Mouse (Mus musculus) liver, embryonic 14.5 days (tissue): ENCODE data around the gene Mlycd. TPM values are rescaled to one million over a fixed set of nuclear protein-coding genes. Genes with fewer than 3 reads are reported as not detected.

Experiments
- ATAC-seq: fragments of 200-750 bp; cut with Nextera tagmentation; 2 replicates; pipeline ENCODE4 v1.8.0; 2017; ENCODE audit warnings: moderate number of reproducible peaks, mild to moderate bottlenecking, moderate library complexity; ENCODE audit not compliant: insufficient read depth
- DNase-seq, 3 experiments: peaks; one replicate each; pipeline ENCODE4 v3.0.0-alpha.2; 2012 to 2013; ENCODE audit warnings: low read depth in 3 of 3, low spot score in 3 of 3
- H3K27ac ChIP-seq: fragments of 300-500 bp; sonication (generic); 2 replicates; pipeline ENCODE4 v1.5.1; 2014; ENCODE audit warnings: moderate library complexity, mild to moderate bottlenecking, control low read depth, inconsistent platforms
- H3K27me3 ChIP-seq: fragments of 300-500 bp; sonication (generic); 2 replicates; pipeline ENCODE4 v1.6.1; 2014; ENCODE audit warnings: mild to moderate bottlenecking, low read length, moderate library complexity; ENCODE audit not compliant: control insufficient read depth, insufficient read depth
- H3K36me3 ChIP-seq: fragments of 300-500 bp; sonication (generic); replicated peaks from 2 replicates; pipeline ENCODE4 v1.6.1; 2014; ENCODE audit warnings: low read depth; ENCODE audit not compliant: control insufficient read depth, insufficient read depth
- H3K4me1 ChIP-seq, 2 experiments: fragments of 200-500 bp in 1 of 2; fragments of 300-500 bp in 1 of 2; sonication (generic) in 1 of 2; replicated peaks; 2 replicates each; pipeline ENCODE4 v1.6.1; 2012 to 2014; ENCODE audit warnings: antibody characterized with exemption in 1 of 2, inconsistent platforms in 1 of 2, low read length in 1 of 2; ENCODE audit not compliant: control insufficient read depth in 2 of 2, insufficient read depth in 2 of 2
- H3K4me2 ChIP-seq: fragments of 300-500 bp; sonication (generic); 2 replicates; pipeline ENCODE4 v1.6.1; 2014; ENCODE audit warnings: low read depth, mild to moderate bottlenecking, control low read depth, moderate library complexity
- H3K4me3 ChIP-seq, 2 experiments: fragments of 200-500 bp in 1 of 2; fragments of 300-500 bp in 1 of 2; sonication (generic) in 1 of 2; 2 replicates each; pipeline ENCODE4 v1.5.1; 2012 to 2014; ENCODE audit warnings: low read depth in 2 of 2, low read length in 2 of 2, mild to moderate bottlenecking in 2 of 2, control low read depth in 1 of 2, inconsistent platforms in 1 of 2, moderate library complexity in 1 of 2; ENCODE audit not compliant: insufficient read depth in 1 of 2
- H3K9ac ChIP-seq: fragments of 300-500 bp; sonication (generic); replicated peaks from 2 replicates; pipeline ENCODE4 v1.6.1; 2014; ENCODE audit warnings: mild to moderate bottlenecking, control low read depth, moderate library complexity
- H3K9me3 ChIP-seq: fragments of 300-500 bp; sonication (generic); 2 replicates; pipeline ENCODE4 v1.6.1; 2016; ENCODE audit warnings: low read length, mixed read lengths; ENCODE audit not compliant: control insufficient read depth
- CTCF ChIP-seq: IDR thresholded peaks from 2 replicates; pipeline ENCODE4 v1.5.1; 2016; ENCODE audit warnings: antibody characterized with exemption, low read depth, control low read depth
- EP300 ChIP-seq: IDR thresholded peaks from 2 replicates; pipeline ENCODE4 v1.6.1; 2016; ENCODE audit warnings: antibody characterized with exemption, low read depth
- WGBS: fragments of 180-500 bp; shearing (Covaris S2); extraction: QIAGEN DNeasy Blood & Tissue Kit; methylation state at CpG from one replicate; pipeline ENCODE4 v1.1.7; 2014; ENCODE audit not compliant: insufficient replicate concordance; 5-methylcytosine and 5-hydroxymethylcytosine counted together
- polyA plus RNA-seq, 2 experiments: library from polyadenylated mRNA; depleted of rRNA in 1 of 2; stranded (reverse) in 1 of 2; unstranded in 1 of 2; fragments of >200 nt; fragmentation: Nextera tagmentation in 1 of 2; extraction: Ambion mirVana in 1 of 2; gene quantifications; 2 replicates each; pipeline versions ENCODE4 v1.2.1 to v1.2.3; 2012 to 2014

Gene Mlycd
- polyA plus RNA-seq, 2 experiments: 6.0 to 8.1 TPM

DNA sequence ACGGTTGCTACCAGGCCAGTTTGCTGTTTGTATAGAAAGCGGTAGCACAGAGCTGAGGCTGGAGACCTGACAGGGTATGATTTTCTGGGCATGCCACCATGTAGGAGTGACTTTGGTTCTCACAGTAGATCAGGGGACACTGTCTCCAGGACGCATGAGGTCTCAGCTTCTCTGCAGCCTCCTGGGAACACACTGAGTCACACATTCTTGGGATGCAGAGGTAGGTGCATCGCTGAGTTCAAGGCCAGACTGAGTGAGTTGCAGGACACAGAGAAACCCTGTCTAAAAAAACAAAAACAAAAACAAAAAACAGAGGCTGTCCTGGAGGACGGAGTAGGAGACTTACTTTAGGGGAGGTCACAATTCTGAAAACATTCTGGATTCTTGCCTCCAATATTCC is 58.2 kb downstream of the Mlycd start:
- ATAC-seq (no peak), DNase-seq (no peak)
- 71% methylated on average over 5 of the region's 5 CpGs for WGBS
- Histone ChIP-seq H3K36me3 (no peaks in the 10 kb centered on the region), H3K4me3 (no peak overlapping the region), H3K4me2 (no peak overlapping the region), H3K27ac (no peak overlapping the region), H3K9me3 (no peaks in the 10 kb centered on the region), H3K9ac (no peak overlapping the region), H3K27me3 (peaks cover 10% of the 10 kb centered on the region), H3K4me1 (no peaks in the 10 kb centered on the region)
- TF ChIP-seq EP300: no peak
- no peak for TF ChIP-seq CTCF

DNA sequence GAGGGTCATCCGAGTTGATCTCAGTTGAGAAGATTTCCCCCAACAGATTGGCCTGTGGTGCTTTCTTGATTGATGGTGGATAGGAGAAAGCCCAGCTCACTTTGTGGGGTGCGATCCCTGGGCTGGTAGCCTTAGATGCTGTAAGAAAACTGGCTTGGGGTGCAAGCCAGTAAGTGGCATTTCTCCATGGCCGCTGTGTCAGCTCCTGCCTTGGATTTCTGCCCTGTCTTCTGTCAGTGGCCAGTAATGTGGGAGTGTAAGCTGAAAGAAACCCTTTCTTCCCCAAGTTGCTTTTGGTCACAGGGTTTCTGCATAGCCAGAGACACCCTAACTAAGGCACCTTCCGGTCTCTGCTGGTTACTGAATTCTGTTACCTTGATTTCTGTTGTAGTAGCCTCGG is 61.4 kb downstream of the Mlycd start:
- no peak for ATAC-seq

DNA sequence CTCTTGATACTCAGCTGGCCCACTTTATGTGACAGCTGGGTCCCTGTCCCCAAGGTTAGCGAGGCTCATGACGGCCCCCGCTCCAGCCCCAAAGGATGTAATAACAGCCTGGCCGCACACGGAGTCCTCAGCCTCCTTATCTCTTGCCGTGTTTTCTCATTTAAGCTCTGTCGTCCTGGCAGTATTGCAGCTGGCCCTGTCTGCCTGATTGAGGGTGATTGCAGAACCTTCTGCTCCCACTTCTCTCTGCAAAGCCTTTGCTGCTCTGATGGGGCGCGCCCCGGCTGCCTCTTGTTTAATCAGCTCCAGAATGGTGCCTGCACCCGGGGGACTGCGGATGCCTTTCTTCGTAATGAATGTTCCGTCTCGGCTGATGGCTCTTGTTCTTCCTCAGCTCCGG is 65.0 kb downstream of the Mlycd start:
- H3K9me3 ChIP-seq: no peaks in the 10 kb centered on the region
- TF ChIP-seq CTCF (no peak), EP300 (no peak)
- H3K9ac ChIP-seq: no peak overlapping the region
- H3K4me1 ChIP-seq: no peaks in the 10 kb centered on the region
- ATAC-seq (no peak), DNase-seq (no peak)
- H3K36me3 ChIP-seq: no peaks in the 10 kb centered on the region
- H3K27me3 ChIP-seq: peaks cover 3% of the 10 kb centered on the region
- no peak overlapping the region for H3K4me2 ChIP-seq
- no peak overlapping the region for H3K4me3 ChIP-seq
- WGBS: 47% methylated on average over 16 of the region's 16 CpGs
- no peak overlapping the region for H3K27ac ChIP-seq

More for the DNA sequence above, 61.4 kb downstream of the Mlycd start:
- Histone ChIP-seq H3K4me3 (no peak overlapping the region), H3K27ac (no peak overlapping the region), H3K36me3 (no peaks in the 10 kb centered on the region), H3K27me3 (no peaks in the 10 kb centered on the region), H3K9ac (no peak overlapping the region), H3K4me2 (no peak overlapping the region), H3K4me1 (no peaks in the 10 kb centered on the region), H3K9me3 (no peaks in the 10 kb centered on the region)
- no peak for DNase-seq
- TF ChIP-seq CTCF (no peak), EP300 (no peak)
- 66% methylated on average over 5 of the region's 5 CpGs for WGBS

Other genes starting within 250 kb of the Mlycd start
- gene Hsbp1, start 50.4 kb upstream of the Mlycd start, polyA plus RNA-seq (2012; rRNA removed): 29.8 and 54.1 TPM in 2 replicates
- gene Hsbp1, start 50.4 kb upstream of the Mlycd start, polyA plus RNA-seq (2014; fragmentation: Nextera tagmentation; extraction: Ambion mirVana): 78.0 and 79.4 TPM in 2 replicates
- 18.8 and 23.0 TPM in 2 replicates for gene Osgin1, start 39.2 kb downstream of the Mlycd start, polyA plus RNA-seq (2012; rRNA removed)
- gene Osgin1, start 39.2 kb downstream of the Mlycd start, polyA plus RNA-seq (2014; fragmentation: Nextera tagmentation; extraction: Ambion mirVana): 16.0 and 17.0 TPM in 2 replicates
- 0.06 and 0.14 TPM in 2 replicates for gene Necab2, start 51.8 kb downstream of the Mlycd start, polyA plus RNA-seq (2012; rRNA removed)
- not detected in 2 replicates for gene Necab2, start 51.8 kb downstream of the Mlycd start, polyA plus RNA-seq (2014; fragmentation: Nextera tagmentation; extraction: Ambion mirVana)
- gene Slc38a8, start 106.8 kb downstream of the Mlycd start, polyA plus RNA-seq (2012; rRNA removed): 0.02 TPM in 1 of 2 replicates, not detected in the other
- not detected in 2 replicates for gene Slc38a8, start 106.8 kb downstream of the Mlycd start, polyA plus RNA-seq (2014; fragmentation: Nextera tagmentation; extraction: Ambion mirVana)
- 18.2 and 23.7 TPM in 2 replicates for gene Mbtps1, start 163.9 kb downstream of the Mlycd start, polyA plus RNA-seq (2012; rRNA removed)
- gene Mbtps1, start 163.9 kb downstream of the Mlycd start, polyA plus RNA-seq (2014; fragmentation: Nextera tagmentation; extraction: Ambion mirVana): 19.6 and 21.4 TPM in 2 replicates
- gene Hsdl1, start 180.3 kb downstream of the Mlycd start, polyA plus RNA-seq (2012; rRNA removed): 6.9 and 7.5 TPM in 2 replicates
- gene Hsdl1, start 180.3 kb downstream of the Mlycd start, polyA plus RNA-seq (2014; fragmentation: Nextera tagmentation; extraction: Ambion mirVana): 17.0 and 19.3 TPM in 2 replicates
- gene Dnaaf1, start 180.4 kb downstream of the Mlycd start, polyA plus RNA-seq (2012; rRNA removed): 0.03 and 0.06 TPM in 2 replicates
- gene Dnaaf1, start 180.4 kb downstream of the Mlycd start, polyA plus RNA-seq (2014; fragmentation: Nextera tagmentation; extraction: Ambion mirVana): 0.04 and 0.13 TPM in 2 replicates
- gene Taf1c, start 210.3 kb downstream of the Mlycd start, polyA plus RNA-seq (2012; rRNA removed): 6.6 and 6.9 TPM in 2 replicates
- gene Taf1c, start 210.3 kb downstream of the Mlycd start, polyA plus RNA-seq (2014; fragmentation: Nextera tagmentation; extraction: Ambion mirVana): 4.7 and 5.2 TPM in 2 replicates
- gene Adad2, start 217.9 kb downstream of the Mlycd start, polyA plus RNA-seq (2012; rRNA removed): not detected in 2 replicates
- gene Adad2, start 217.9 kb downstream of the Mlycd start, polyA plus RNA-seq (2014; fragmentation: Nextera tagmentation; extraction: Ambion mirVana): not detected in 2 replicates
- not detected in 2 replicates for gene Kcng4, start 240.8 kb downstream of the Mlycd start, polyA plus RNA-seq (2012; rRNA removed)
- gene Kcng4, start 240.8 kb downstream of the Mlycd start, polyA plus RNA-seq (2014; fragmentation: Nextera tagmentation; extraction: Ambion mirVana): not detected in 2 replicates